Mouse (Mus musculus) activated CD4-positive, CD25-positive, alpha-beta regulatory T cell (primary cell): ENCODE measurements around the gene Vsig10l. TPM values are rescaled to one million over a fixed set of nuclear protein-coding genes. Genes with fewer than 3 reads are reported as not detected.

Experiments used
- polyA plus RNA-seq, 2 experiments: library from polyadenylated mRNA; unstranded; fragments of 100-300 nt; shearing (Covaris generic); gene quantifications; one replicate each; pipeline ENCODE4 v1.2.1; 2017

Vsig10l gene
- 1 to 10 TPM; 4.1 to 5.4 TPM for polyA plus RNA-seq

DNA sequence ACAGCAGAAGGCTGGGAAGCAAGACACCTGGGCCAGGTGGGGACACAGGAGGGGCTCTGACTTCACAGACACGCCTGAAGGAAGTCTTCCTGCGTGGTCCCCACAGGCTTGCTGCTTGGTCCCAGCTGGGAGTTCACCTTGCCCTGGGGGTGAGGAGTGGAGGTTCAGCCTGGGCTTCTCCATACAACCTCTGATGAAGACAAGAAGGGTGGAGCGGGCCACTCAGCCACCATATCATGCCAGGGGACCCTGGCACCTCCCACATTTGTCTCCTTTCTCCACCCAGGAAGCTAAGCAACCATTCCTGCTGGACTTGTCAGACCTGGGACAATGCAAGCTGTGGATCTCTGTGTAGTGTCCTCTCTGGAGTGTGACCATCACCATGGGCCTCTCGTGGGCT is at the start of gene Vsig10l:
Gene Vsig10l, plus strand, starts transcription at position 301 of the 400 bp plus-strand sequence.

DNA sequence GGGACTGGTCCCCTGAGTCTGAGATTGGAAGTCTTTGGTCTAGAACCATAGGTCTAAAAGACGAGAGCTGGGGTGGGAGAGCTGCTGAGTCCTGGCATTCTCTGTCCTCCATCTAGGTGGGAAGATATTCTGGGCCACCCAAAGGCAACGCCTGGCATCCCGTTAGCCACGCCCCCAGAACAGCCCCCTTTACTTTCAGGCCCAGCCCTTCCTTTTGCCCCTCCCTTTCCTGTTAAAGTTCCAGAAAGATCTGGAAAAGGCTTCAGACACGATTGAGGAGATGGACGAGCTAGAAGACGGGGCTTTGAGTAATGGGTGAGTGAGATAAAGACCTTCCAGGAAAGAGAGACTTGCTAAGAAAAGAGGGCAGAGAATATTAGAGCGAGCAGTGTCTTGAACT is 35.5 kb upstream of the Vsig10l start, which contains the start of gene Lim2:
Gene Lim2, plus strand, starts transcription at position 265 of the 400 bp plus-strand sequence.

DNA sequence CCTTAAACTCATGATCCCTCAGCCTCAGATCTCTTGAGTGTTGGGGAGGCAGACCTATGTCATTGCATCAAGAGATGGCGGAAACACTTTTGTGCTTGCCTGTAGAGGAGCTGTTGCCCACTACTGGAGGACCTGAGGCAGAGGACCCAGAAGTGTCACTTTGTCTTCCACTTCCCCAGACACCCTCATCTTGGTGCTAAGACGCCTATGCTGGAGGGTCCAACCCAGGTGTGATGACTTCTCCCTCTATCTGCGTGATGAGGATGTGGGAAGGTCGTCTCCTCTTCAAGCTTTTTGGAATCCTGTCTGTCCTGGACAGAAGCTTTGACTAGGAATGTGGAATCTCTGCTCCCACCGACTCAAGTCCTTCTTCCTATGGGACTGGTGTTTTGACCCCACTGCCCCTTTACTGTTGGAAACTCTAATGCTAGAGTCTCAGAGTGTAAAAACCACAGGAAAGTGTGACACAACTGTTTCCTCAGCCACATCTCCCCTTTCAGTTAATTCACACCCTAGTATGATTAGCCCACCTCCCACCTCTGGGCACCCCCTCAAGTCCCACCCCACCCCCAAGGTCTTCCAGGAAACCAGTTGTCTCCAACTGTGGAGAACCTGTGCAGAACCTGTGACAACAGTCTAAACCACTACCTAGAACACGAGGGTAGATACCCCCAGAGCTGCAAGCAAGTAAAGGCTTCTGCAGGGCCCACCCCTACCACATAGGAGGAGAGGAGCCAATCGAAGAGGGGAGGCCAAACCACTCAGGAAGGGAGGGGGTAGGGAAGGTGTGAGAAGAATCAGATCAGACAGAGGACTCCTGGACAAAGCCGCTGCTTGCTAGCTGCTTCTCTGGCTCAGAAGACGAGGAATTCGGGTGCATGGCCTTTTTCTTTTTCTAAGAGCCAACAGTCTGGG is 26.4 kb upstream of the Vsig10l start, which contains the start of gene Nkg7:
Gene Nkg7, plus strand, starts transcription at position 733 of the 915 bp plus-strand sequence.

DNA sequence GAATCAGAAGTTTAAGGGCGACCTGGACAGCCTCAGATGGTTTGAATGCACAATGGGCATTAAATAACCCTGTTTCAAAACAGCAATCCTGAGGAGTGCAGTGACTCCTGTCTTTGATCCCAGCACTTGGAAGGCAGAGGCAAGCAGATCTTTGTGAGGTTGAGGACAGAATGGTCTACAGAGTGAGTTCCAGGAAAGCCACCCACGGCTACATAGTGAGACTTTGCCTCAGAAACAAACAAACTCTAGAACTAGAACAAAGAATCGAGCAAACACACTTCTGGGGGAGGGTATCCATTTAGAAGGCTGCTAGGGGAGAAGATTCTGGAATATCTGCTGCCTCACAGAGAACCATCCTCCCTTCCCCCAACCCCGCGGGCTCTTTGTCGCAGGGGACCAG is 22.5 kb upstream of the Vsig10l start, which contains the start of gene Cldnd2:
Gene Cldnd2, plus strand, starts transcription at position 301 of the 400 bp plus-strand sequence.

DNA sequence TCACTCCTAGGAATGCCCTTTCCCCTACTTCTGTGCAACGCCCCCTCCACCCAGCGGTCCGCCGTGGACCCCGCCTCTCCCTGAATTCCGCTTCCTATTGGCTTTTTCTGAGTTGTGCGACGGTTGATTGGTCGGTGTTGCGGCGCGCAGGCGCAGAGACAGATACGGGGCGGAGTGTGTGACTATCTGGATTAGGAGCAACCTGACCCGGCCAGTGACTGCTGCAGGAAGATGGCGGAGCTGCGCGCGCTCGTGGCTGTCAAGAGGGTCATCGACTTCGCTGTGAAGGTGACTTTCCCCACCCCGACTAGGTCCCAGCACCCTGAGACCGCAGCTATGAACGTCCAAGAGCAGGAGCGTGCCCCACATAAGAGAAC is 19.0 kb upstream of the Vsig10l start, which contains the start of the genes Etfb and Gm45233:
Gene Etfb, plus strand, starts transcription at position 167 of the 377 bp plus-strand sequence.
Gene Gm45233, plus strand, starts transcription at position 212 of the 377 bp plus-strand sequence.

DNA sequence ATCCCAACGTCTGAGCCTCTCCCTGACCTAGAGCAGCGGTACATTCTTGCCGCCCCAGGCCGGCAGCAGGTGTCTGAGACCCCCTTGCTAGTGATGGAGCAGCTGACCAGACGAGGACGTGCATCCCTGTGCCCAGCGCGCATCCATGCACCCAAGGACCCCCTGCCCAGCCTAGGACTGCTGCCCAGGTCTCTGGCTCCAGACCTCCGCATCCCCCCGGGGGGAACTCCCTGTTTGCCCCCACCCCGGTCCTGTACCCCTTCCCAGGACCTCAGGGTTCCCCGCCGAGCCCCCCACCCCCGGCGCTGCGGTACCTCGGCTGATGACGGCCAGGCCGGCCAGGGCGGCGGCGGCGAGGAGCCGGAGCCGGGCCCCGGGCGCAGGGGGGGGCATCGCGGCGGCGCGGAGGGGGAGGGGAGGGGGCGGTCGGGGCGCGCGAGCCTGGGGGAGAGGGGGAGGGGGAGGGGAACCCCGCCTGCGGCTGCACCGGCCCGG is 26.7 kb downstream of the Vsig10l start, which contains the start of gene Iglon5:
Gene Iglon5, minus strand, starts transcription at position 445 of the 495 bp plus-strand sequence.

Other genes starting within 250 kb of the Vsig10l start
- 10 to 100 TPM; 15.0 to 21.1 TPM for gene Zfp715, start 149.9 kb upstream of the Vsig10l start, polyA plus RNA-seq
- gene Siglecf, start 111.8 kb upstream of the Vsig10l start, polyA plus RNA-seq: under 1 TPM; 0.24 to 1.00 TPM
- 1 to 10 TPM in 1 of 2 experiments, under 1 TPM in 1; 0.66 to 1.6 TPM for gene Siglecg, start 54.9 kb upstream of the Vsig10l start, polyA plus RNA-seq
- not detected for gene Lim2, start 35.5 kb upstream of the Vsig10l start, polyA plus RNA-seq
- gene Nkg7, start 26.1 kb upstream of the Vsig10l start, polyA plus RNA-seq: 100 to 1,000 TPM; 231 to 393 TPM
- under 1 TPM in 1 of 2 experiments, not detected in 1; 0.45 TPM for gene Cldnd2, start 22.4 kb upstream of the Vsig10l start, polyA plus RNA-seq
- 100 to 1,000 TPM; 142 to 168 TPM for gene Etfb, start 19.1 kb upstream of the Vsig10l start, polyA plus RNA-seq
- gene Gm45233, start 19.0 kb upstream of the Vsig10l start, polyA plus RNA-seq: not detected
- not detected for gene Iglon5, start 26.9 kb downstream of the Vsig10l start, polyA plus RNA-seq
- under 1 TPM; 0.04 to 0.07 TPM for gene 4931406B18Rik, start 42.8 kb downstream of the Vsig10l start, polyA plus RNA-seq
- not detected for gene Cd33, start 81.3 kb downstream of the Vsig10l start, polyA plus RNA-seq
- 1 to 10 TPM; 3.5 to 4.6 TPM for gene Zfp658, start 99.1 kb downstream of the Vsig10l start, polyA plus RNA-seq
- 10 to 100 TPM in 1 of 2 experiments, 1 to 10 TPM in 1; 8.5 to 10.1 TPM for gene Zfp719, start 116.5 kb downstream of the Vsig10l start, polyA plus RNA-seq
- under 1 TPM in 1 of 2 experiments, not detected in 1; 0.07 TPM for gene Zfp819, start 144.0 kb downstream of the Vsig10l start, polyA plus RNA-seq
- gene Ceacam18, start 171.6 kb downstream of the Vsig10l start, polyA plus RNA-seq: not detected
- gene Siglece, start 197.0 kb downstream of the Vsig10l start, polyA plus RNA-seq: under 1 TPM; 0.51 to 0.80 TPM
- 10 to 100 TPM in 1 of 2 experiments, 1 to 10 TPM in 1; 8.3 to 13.4 TPM for gene Ctu1, start 208.9 kb downstream of the Vsig10l start, polyA plus RNA-seq
- not detected for gene Klk14, start 227.3 kb downstream of the Vsig10l start, polyA plus RNA-seq
- not detected for gene Klk13, start 249.4 kb downstream of the Vsig10l start, polyA plus RNA-seq